Mouse (Mus musculus) limb, embryonic 13.5 days (tissue): Measurements from ENCODE around the gene Plac9a. TPM values are rescaled to one million over a fixed set of nuclear protein-coding genes. Genes with fewer than 3 reads are reported as not detected.
"Not testable (repeated sequence)": the region's sequence is repeated elsewhere in the genome, so short reads cannot be mapped to it uniquely, and the experiment has no call there.

Experiments used
- ATAC-seq: fragments of 200-750 bp; cut with Nextera tagmentation; 2 replicates; pipeline ENCODE4 v1.8.0; 2017; ENCODE audit warnings: low read depth, moderate number of reproducible peaks, moderate TSS enrichment; ENCODE audit not compliant: low FRiP score
- H3K27ac ChIP-seq: fragments of 300-500 bp; sonication (generic); 2 replicates; pipeline ENCODE4 v1.5.1; 2015; ENCODE audit warnings: inconsistent platforms, mild to moderate bottlenecking, moderate library complexity
- H3K27me3 ChIP-seq: fragments of 300-500 bp; sonication (generic); 2 replicates; pipeline ENCODE4 v1.6.1; 2015; ENCODE audit warnings: mild to moderate bottlenecking, inconsistent platforms
- H3K36me3 ChIP-seq: fragments of 300-500 bp; sonication (generic); 2 replicates; pipeline ENCODE4 v1.6.1; 2015; ENCODE audit warnings: inconsistent platforms, mild to moderate bottlenecking, moderate library complexity
- H3K4me1 ChIP-seq: fragments of 300-500 bp; sonication (generic); 2 replicates; pipeline ENCODE4 v1.6.1; 2015; ENCODE audit warnings: inconsistent platforms
- H3K4me2 ChIP-seq: fragments of 300-500 bp; sonication (generic); replicated peaks from 2 replicates; pipeline ENCODE4 v1.6.1; 2015; ENCODE audit warnings: inconsistent platforms, mild to moderate bottlenecking, moderate library complexity
- H3K4me3 ChIP-seq: fragments of 300-500 bp; sonication (generic); 2 replicates; pipeline ENCODE4 v1.5.1; 2015; ENCODE audit warnings: moderate library complexity, mild to moderate bottlenecking, inconsistent platforms
- H3K9ac ChIP-seq: fragments of 300-500 bp; sonication (generic); 2 replicates; pipeline ENCODE4 v1.6.1; 2015; ENCODE audit warnings: mild to moderate bottlenecking, inconsistent platforms
- H3K9me3 ChIP-seq: fragments of 300-500 bp; sonication (generic); 2 replicates; pipeline ENCODE4 v1.6.1; 2016; ENCODE audit warnings: inconsistent platforms
- WGBS: fragments of 180-500 bp; shearing (Covaris S2); methylation state at CpG from one replicate; pipeline ENCODE4 v1.1.7; 2015; 5-methylcytosine and 5-hydroxymethylcytosine counted together
- polyA plus RNA-seq: library from polyadenylated mRNA; unstranded; fragments of >200 nt; fragmentation: Nextera tagmentation; extraction: Ambion mirVana; gene quantifications from 2 replicates; pipeline ENCODE4 v1.2.1, GENCODE M21; 2015

Gene Plac9a
- polyA plus RNA-seq, 1 experiment from 2014 or later: not detected

- no peak overlapping the region for H3K27ac ChIP-seq
- WGBS: 64% methylated on average over 3 of the region's 3 CpGs
- H3K4me1 ChIP-seq: peaks cover 11% of the 10 kb centered on the region
- H3K36me3 ChIP-seq: no peaks in the 10 kb centered on the region
- H3K27me3 ChIP-seq: no peaks in the 10 kb centered on the region
- H3K9ac ChIP-seq: no peak overlapping the region
- ATAC-seq: no peak
- H3K9me3 ChIP-seq: no peaks in the 10 kb centered on the region
- H3K4me2 ChIP-seq: no peak overlapping the region
- H3K4me3 ChIP-seq: no peak overlapping the region
These were observed 45.7 kb downstream of the Plac9a start for GRCm38 (mm10) chr14:25857168-25857621.

- Histone ChIP-seq H3K4me2 (no peak overlapping the region), H3K27ac (no peak overlapping the region), H3K9ac (no peak overlapping the region), H3K9me3 (no peaks in the 10 kb centered on the region), H3K27me3 (no peaks in the 10 kb centered on the region), H3K36me3 (no peaks in the 10 kb centered on the region), H3K4me3 (no peak overlapping the region), H3K4me1 (peaks cover 11% of the 10 kb centered on the region)
- ATAC-seq: no peak
- WGBS: 49% methylated on average over 8 of the region's 8 CpGs
These were observed 47.5 kb downstream of the Plac9a start for GRCm38 (mm10) chr14:25855241-25855885.

DNA sequence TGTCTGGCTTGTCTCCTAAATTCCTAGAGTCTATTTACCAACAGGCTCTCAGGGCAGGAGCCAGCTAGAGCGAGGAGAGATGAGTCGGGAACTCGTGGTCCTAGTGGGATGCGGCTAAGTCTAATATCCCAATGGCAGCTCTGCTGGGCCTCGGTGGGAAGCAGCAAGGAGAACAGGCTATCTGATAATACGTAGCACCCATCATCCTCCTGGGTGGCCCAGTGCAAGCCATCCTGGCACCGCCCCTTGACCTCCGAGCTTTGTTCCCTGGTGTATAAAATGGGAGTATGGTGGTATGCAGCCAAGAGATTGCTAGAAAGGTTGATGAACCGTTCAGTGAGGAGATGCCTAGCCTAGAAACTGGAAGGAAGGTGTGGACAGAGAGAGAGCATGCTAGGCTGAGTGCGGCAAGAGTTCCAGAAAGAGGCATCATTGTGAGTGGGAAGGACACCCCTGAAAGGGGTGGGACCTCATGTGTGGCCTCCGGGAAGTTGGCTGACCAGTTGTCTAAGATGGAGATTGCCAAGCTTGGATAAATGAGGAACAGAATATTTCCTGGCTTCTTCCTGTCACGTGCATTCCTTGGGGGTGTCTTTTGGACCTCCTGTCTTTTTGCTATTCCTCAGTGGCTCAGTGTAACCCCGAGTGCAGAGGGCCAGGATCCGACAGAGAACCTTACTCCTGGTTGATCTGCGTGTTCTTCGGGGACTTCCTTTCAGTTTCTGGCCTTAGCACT is 49.0 kb downstream of the Plac9a start:
- H3K4me1 ChIP-seq: peaks cover 11% of the 10 kb centered on the region
- 89% methylated on average over 16 of the region's 16 CpGs for WGBS
- H3K4me3 ChIP-seq: no peak overlapping the region
- no peaks in the 10 kb centered on the region for H3K36me3 ChIP-seq
- H3K9me3 ChIP-seq: no peaks in the 10 kb centered on the region
- H3K9ac ChIP-seq: no peak overlapping the region
- no peak overlapping the region for H3K27ac ChIP-seq
- no peak for ATAC-seq
- no peak overlapping the region for H3K4me2 ChIP-seq
- H3K27me3 ChIP-seq: no peaks in the 10 kb centered on the region

GRCm38 (mm10) chr14:25853295-25853694 is 49.6 kb downstream of the Plac9a start:
- peaks cover 11% of the 10 kb centered on the region for H3K4me1 ChIP-seq
- H3K4me3 ChIP-seq: no peak overlapping the region
- no peak for ATAC-seq
- no peak overlapping the region for H3K27ac ChIP-seq
- no peaks in the 10 kb centered on the region for H3K27me3 ChIP-seq
- H3K4me2 ChIP-seq: no peak overlapping the region
- H3K9me3 ChIP-seq: no peaks in the 10 kb centered on the region
- H3K9ac ChIP-seq: no peak overlapping the region
- WGBS: 75% methylated on average over 6 of the region's 6 CpGs
- H3K36me3 ChIP-seq: no peaks in the 10 kb centered on the region

DNA sequence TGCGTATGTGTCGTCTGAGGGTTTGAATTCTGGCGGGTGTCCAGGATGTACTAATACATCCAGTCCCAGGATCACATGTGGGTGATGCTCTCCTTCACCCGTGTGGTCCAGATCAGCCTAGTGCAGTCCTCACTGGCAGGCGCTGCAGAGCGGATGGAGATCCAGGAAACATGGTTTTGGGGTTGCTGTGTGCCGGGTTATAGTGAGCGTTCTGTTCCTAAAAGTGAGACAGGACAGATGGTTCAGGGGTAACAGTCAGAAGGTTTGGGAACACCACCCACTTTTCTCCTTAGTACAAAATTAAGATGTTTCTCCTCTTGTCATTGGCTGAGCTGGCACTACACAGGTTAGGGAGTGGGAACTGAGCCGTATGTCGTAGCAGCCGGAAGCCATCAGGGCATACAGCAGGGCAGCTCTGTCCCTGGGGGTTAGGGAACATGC is 50.8 kb downstream of the Plac9a start:
- Histone ChIP-seq H3K4me1 (peaks cover 16% of the 10 kb centered on the region), H3K27me3 (no peaks in the 10 kb centered on the region), H3K4me3 (no peak overlapping the region), H3K4me2 (no peak overlapping the region), H3K27ac (no peak overlapping the region), H3K9me3 (no peaks in the 10 kb centered on the region), H3K36me3 (no peaks in the 10 kb centered on the region), H3K9ac (no peak overlapping the region)
- ATAC-seq: no peak
- 78% methylated on average over 11 of the region's 11 CpGs for WGBS

DNA sequence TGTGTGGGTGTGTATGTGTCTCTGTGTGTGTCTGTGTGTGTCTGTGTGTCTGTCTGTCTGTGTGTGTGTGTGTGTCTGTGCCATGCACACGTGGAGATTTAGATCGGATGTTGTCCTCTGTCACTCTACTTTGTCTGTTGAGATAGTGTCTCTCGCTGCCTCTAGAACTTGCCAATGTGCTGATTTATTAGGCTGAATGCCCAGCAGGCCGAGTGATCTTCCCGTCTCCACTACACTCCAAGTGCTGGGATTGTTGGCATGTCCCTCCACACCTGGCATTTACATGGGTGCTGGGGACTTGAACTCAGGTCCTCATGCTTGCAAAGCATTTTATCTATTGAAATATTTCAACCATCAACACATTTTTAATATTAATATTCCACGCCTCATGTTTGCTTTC is 51.7 kb downstream of the Plac9a start:
- Histone ChIP-seq H3K27ac (no peak overlapping the region), H3K4me3 (no peak overlapping the region), H3K9me3 (no peaks in the 10 kb centered on the region), H3K4me2 (no peak overlapping the region), H3K27me3 (no peaks in the 10 kb centered on the region), H3K9ac (no peak overlapping the region), H3K36me3 (no peaks in the 10 kb centered on the region), H3K4me1 (peaks cover 18% of the 10 kb centered on the region)
- WGBS: 68% methylated on average over 6 of the region's 6 CpGs
- ATAC-seq: no peak

DNA sequence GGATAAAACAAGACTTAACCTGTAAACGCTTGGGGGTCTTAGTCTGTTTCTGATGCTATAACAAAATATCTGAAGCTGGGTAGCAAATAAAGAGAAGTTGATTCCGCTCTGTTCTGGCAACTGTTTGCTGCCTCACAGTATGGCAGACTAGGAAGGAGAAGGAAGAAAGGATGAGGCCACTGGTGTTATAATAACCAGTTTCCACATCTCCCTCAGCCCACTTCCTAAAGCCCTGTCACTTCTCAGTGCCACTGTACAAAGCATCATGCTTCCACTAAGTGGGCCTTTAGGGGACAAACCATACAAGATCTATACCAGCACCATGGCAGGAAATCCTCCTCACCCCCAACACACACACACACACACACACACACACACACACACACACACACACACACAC is 52.5 kb downstream of the Plac9a start:
- peaks cover 11% of the 10 kb centered on the region for H3K4me1 ChIP-seq
- WGBS: 92% methylated on average over 2 of the region's 2 CpGs
- no peaks in the 10 kb centered on the region for H3K9me3 ChIP-seq
- no peak overlapping the region for H3K27ac ChIP-seq
- ATAC-seq: no peak
- no peak overlapping the region for H3K4me2 ChIP-seq
- H3K9ac ChIP-seq: no peak overlapping the region
- no peak overlapping the region for H3K4me3 ChIP-seq
- H3K27me3 ChIP-seq: 0 out of 2 replicates have a peak, but pooled peaks cover 2% of the 10 kb centered on the region
- no peaks in the 10 kb centered on the region for H3K36me3 ChIP-seq

- ATAC-seq, H3K27ac ChIP-seq, H3K4me3 ChIP-seq, H3K4me1 ChIP-seq, H3K4me2 ChIP-seq, H3K9ac ChIP-seq, H3K9me3 ChIP-seq, H3K36me3 ChIP-seq: not testable (repeated sequence)
- 85% methylated on average over 3 of the region's 4 CpGs for WGBS
- peaks cover 14% of the 10 kb centered on the region for H3K27me3 ChIP-seq
These were observed 54.2 kb downstream of the Plac9a start for GRCm38 (mm10) chr14:25848708-25849107.

DNA sequence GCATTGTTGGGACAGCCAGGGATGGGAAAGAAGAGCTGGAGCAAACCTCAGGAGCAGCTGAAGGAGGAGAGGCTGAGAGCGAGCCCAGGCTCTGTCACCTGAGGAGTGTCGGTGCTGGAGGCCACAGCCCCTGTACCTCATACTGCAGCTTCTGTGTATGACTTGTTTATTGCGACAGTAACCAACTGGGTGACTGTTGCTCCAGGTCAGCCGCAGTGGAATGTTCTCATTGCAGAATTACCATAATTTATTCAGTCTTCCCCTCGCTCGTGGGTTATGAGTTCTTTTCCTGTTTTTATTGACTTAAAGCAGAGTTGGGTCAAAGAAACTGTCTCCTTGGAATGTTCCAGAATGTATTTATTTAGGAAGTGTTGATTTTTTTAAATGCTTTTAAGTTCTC is 54.7 kb downstream of the Plac9a start:
- no peak overlapping the region for H3K4me3 ChIP-seq

DNA sequence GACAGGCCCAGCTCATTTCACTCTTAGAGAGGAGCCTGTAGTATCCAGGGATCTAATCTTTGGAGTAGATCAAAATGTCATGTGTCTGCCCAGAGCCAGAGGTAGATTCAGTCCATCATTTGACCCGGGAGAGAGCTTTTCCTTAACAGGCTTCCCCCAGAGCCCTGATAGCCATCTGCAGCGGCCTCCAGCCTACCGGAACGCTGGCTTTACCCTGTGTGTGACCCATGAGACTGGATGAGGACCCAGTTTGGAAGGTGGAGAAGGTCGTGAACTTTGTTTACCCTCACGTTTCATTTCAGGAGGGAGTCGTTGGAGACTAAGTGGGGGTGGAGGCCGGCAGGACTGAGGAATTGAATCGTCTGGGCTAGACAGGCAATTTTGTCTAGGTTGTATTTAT is 55.2 kb downstream of the Plac9a start:
- no peak for ATAC-seq
- 22% methylated on average over 9 of the region's 9 CpGs for WGBS
- Histone ChIP-seq H3K9ac (no peak overlapping the region), H3K4me1 (peaks cover 11% of the 10 kb centered on the region), H3K27me3 (peaks cover 24% of the 10 kb centered on the region), H3K9me3 (no peaks in the 10 kb centered on the region), H3K4me2 (no peak overlapping the region), H3K36me3 (no peaks in the 10 kb centered on the region), H3K4me3 (no peak overlapping the region), H3K27ac (no peak overlapping the region)

More for the DNA sequence above, 54.7 kb downstream of the Plac9a start:
- 71% methylated on average over 6 of the region's 6 CpGs for WGBS
- H3K9ac ChIP-seq: no peak overlapping the region
- no peaks in the 10 kb centered on the region for H3K9me3 ChIP-seq
- peaks cover 18% of the 10 kb centered on the region for H3K27me3 ChIP-seq
- no peak overlapping the region for H3K4me2 ChIP-seq
- no peaks in the 10 kb centered on the region for H3K36me3 ChIP-seq
- H3K4me1 ChIP-seq: peaks cover 8% of the 10 kb centered on the region
- no peak for ATAC-seq
- no peak overlapping the region for H3K27ac ChIP-seq

- 82% methylated on average over 8 of the region's 8 CpGs for WGBS
- Histone ChIP-seq H3K27ac (no peak overlapping the region), H3K9me3 (no peaks in the 10 kb centered on the region), H3K27me3 (peaks cover 29% of the 10 kb centered on the region), H3K4me3 (no peak overlapping the region), H3K9ac (no peak overlapping the region), H3K4me1 (peaks cover 18% of the 10 kb centered on the region), H3K4me2 (no peak overlapping the region), H3K36me3 (no peaks in the 10 kb centered on the region)
- no peak for ATAC-seq
These were observed 56.4 kb downstream of the Plac9a start for GRCm38 (mm10) chr14:25846516-25846915.

GRCm38 (mm10) chr14:25845832-25846383 is 57.0 kb downstream of the Plac9a start:
- no peak overlapping the region for H3K4me3 ChIP-seq
- no peak overlapping the region for H3K9ac ChIP-seq
- H3K4me1 ChIP-seq: peaks cover 19% of the 10 kb centered on the region
- H3K27ac ChIP-seq: no peak overlapping the region
- no peaks in the 10 kb centered on the region for H3K36me3 ChIP-seq
- WGBS: 71% methylated on average over 6 of the region's 6 CpGs
- H3K9me3 ChIP-seq: no peaks in the 10 kb centered on the region
- peaks cover 33% of the 10 kb centered on the region for H3K27me3 ChIP-seq
- H3K4me2 ChIP-seq: no peak overlapping the region
- no peak for ATAC-seq
